Mouse (Mus musculus): ENCODE measurements around the gene Ndufs7.

Gene Ndufs7

GRCm38 (mm10) chr10:80293325-80293724 is 44.4 kb downstream of the Ndufs7 start:
- peak in 1 of 2 experiments; percentile 26 for DNase-seq (ENCODE audit: low spot score in 2 of 2)

GRCm38 (mm10) chr10:80294311-80294710 is 45.4 kb downstream of the Ndufs7 start:
- no peak for DNase-seq (ENCODE audit: low spot score in 2 of 2)

- no peak for DNase-seq (ENCODE audit: low spot score in 2 of 2)
Observed at GRCm38 (mm10) chr10:80294788-80295303, 45.9 kb downstream of the Ndufs7 start.

- DNase-seq (ENCODE audit: low spot score in 2 of 2) = peak; percentile 64 to 82
Observed at GRCm38 (mm10) chr10:80295618-80296425, 46.9 kb downstream of the Ndufs7 start, which contains the start of gene Apc2. Gene Apc2 (plus strand): TSS chr10:80295977.

GRCm38 (mm10) chr10:80296824-80297223 is 47.9 kb downstream of the Ndufs7 start:
- DNase-seq (ENCODE audit: low spot score in 2 of 2) = no peak

GRCm38 (mm10) chr10:80297526-80298133 is 48.7 kb downstream of the Ndufs7 start:
- no peak for DNase-seq (ENCODE audit: low spot score in 2 of 2)

GRCm38 (mm10) chr10:80298571-80299281 is 49.8 kb downstream of the Ndufs7 start:
- no peak for DNase-seq (ENCODE audit: low spot score in 2 of 2)

GRCm38 (mm10) chr10:80299301-80299700 is 50.4 kb downstream of the Ndufs7 start:
- DNase-seq (ENCODE audit: low spot score in 2 of 2) = no peak

- DNase-seq (ENCODE audit: low spot score in 2 of 2) = no peak
Observed at GRCm38 (mm10) chr10:80299824-80300223, 50.9 kb downstream of the Ndufs7 start.

GRCm38 (mm10) chr10:80300672-80301181 is 51.8 kb downstream of the Ndufs7 start:
- no peak for DNase-seq (ENCODE audit: low spot score in 2 of 2)

- DNase-seq (ENCODE audit: low spot score in 2 of 2) = no peak
Observed at GRCm38 (mm10) chr10:80301256-80302081, 52.5 kb downstream of the Ndufs7 start.

- DNase-seq (ENCODE audit: low spot score in 2 of 2) = no peak
Observed at GRCm38 (mm10) chr10:80302082-80302355, 53.1 kb downstream of the Ndufs7 start.

- peak in 1 of 2 experiments; percentile 54 for DNase-seq (ENCODE audit: low spot score in 2 of 2)
Observed at GRCm38 (mm10) chr10:80302471-80302881, 53.6 kb downstream of the Ndufs7 start.

GRCm38 (mm10) chr10:80304458-80304857 is 55.5 kb downstream of the Ndufs7 start:
- no peak for DNase-seq (ENCODE audit: low spot score in 2 of 2)

GRCm38 (mm10) chr10:80304862-80305261 is 55.9 kb downstream of the Ndufs7 start:
- DNase-seq (ENCODE audit: low spot score in 2 of 2) = peak; percentile 29 to 79

All from spleen, postnatal 10 days (tissue).